Mouse (Mus musculus): ENCODE data around the gene Slc35a1. TPM values are rescaled to one million over a fixed set of nuclear protein-coding genes. Genes with fewer than 3 reads are reported as not detected.

Gene Slc35a1
- polyA plus RNA-seq, 1 experiment from 2014 or later, result 26.5 TPM

GRCm38 (mm10) chr4:34661927-34662326 is 25.3 kb downstream of the Slc35a1 start:
- TF ChIP-seq EP300 (IDR thresholded peaks at IDR 0.05) (no peak), CTCF (IDR thresholded peaks at IDR 0.05) (no peak)
- H3K4me1 ChIP-seq (ENCODE audit: insufficient read depth, low read depth, low read length), result no peaks in the 10 kb centered on the region
- H3K9me3 ChIP-seq (ENCODE audit: low read length), result no peaks in the 10 kb centered on the region
- H3K4me2 ChIP-seq (replicated peaks; ENCODE audit: low read depth, low read length), result no peak overlapping the region
- peaks cover 44% of the 10 kb centered on the region for H3K36me3 ChIP-seq (ENCODE audit: insufficient read depth, low read length)
- no peaks in the 10 kb centered on the region for H3K27me3 ChIP-seq (replicated peaks; ENCODE audit: insufficient read depth, low read length)
- DNase-seq (ENCODE audit: low spot score) (no peak), ATAC-seq (peak; percentile 38; the same call in 1 of the 2 replicates)
- no peak overlapping the region for H3K9ac ChIP-seq (replicated peaks; ENCODE audit: low read depth)
- no peak overlapping the region for H3K4me3 ChIP-seq (ENCODE audit: low read depth, low read length)
- no peak overlapping the region for H3K27ac ChIP-seq (ENCODE audit: low read length)
- 70% methylated on average over 6 of the region's 6 CpGs for WGBS

DNA sequence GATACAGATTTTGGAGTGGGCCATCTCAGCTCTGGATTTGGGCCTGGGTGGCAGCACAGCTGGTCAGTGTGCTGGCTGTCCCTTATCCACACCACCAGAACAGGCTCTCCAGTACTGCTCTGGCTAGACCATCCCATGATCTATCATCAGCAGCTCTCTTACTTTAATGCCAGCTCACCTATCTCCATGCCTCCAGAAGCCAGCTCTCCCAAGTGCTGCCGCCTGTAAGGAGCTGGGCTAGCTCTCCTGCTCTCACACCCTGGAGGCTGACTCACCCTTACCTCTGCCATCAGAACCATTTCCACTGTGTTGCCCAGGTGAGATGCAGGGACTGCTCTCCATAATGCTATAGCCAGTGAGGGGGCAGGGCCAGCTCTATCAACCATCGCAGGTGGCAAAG is 25.7 kb downstream of the Slc35a1 start:
- Histone ChIP-seq H3K27ac (ENCODE audit: low read length) (no peak overlapping the region), H3K9ac (replicated peaks; ENCODE audit: low read depth) (no peak overlapping the region), H3K9me3 (ENCODE audit: low read length) (no peaks in the 10 kb centered on the region), H3K4me3 (ENCODE audit: low read depth, low read length) (no peak overlapping the region), H3K36me3 (ENCODE audit: insufficient read depth, low read length) (peaks cover 43% of the 10 kb centered on the region), H3K27me3 (replicated peaks; ENCODE audit: insufficient read depth, low read length) (no peaks in the 10 kb centered on the region), H3K4me1 (ENCODE audit: insufficient read depth, low read depth, low read length) (no peaks in the 10 kb centered on the region), H3K4me2 (replicated peaks; ENCODE audit: low read depth, low read length) (no peak overlapping the region)
- TF ChIP-seq CTCF (IDR thresholded peaks at IDR 0.05), result no peak
- TF ChIP-seq EP300 (IDR thresholded peaks at IDR 0.05), result no peak
- WGBS, result 97% methylated on average over 2 of the region's 2 CpGs
- ATAC-seq, result no peak
- DNase-seq (ENCODE audit: low spot score), result no peak

- peaks cover 40% of the 10 kb centered on the region for H3K36me3 ChIP-seq (ENCODE audit: insufficient read depth, low read length)
These were observed 28.2 kb downstream of the Slc35a1 start for GRCm38 (mm10) chr4:34659012-34659411.

GRCm38 (mm10) chr4:34656101-34656500 is 31.1 kb downstream of the Slc35a1 start:
- 94% methylated on average over 10 of the region's 10 CpGs for whole genome bisulfite sequencing

More at GRCm38 (mm10) chr4:34659012-34659411, 28.2 kb downstream of the Slc35a1 start:
- no peaks in the 10 kb centered on the region for H3K9me3 ChIP-seq (ENCODE audit: low read length)
- ATAC-seq, result no peak
- DNase-seq (ENCODE audit: low spot score), result no peak
- no peaks in the 10 kb centered on the region for H3K27me3 ChIP-seq (replicated peaks; ENCODE audit: insufficient read depth, low read length)
- no peak overlapping the region for H3K4me3 ChIP-seq (ENCODE audit: low read depth, low read length)
- H3K4me1 ChIP-seq (ENCODE audit: insufficient read depth, low read depth, low read length), result no peaks in the 10 kb centered on the region
- H3K4me2 ChIP-seq (replicated peaks; ENCODE audit: low read depth, low read length), result no peak overlapping the region
- TF ChIP-seq CTCF (IDR thresholded peaks at IDR 0.05) (no peak), EP300 (IDR thresholded peaks at IDR 0.05) (no peak)
- no peak overlapping the region for H3K27ac ChIP-seq (ENCODE audit: low read length)
- no peak overlapping the region for H3K9ac ChIP-seq (replicated peaks; ENCODE audit: low read depth)
- 77% methylated on average over 2 of the region's 2 CpGs for WGBS

DNA sequence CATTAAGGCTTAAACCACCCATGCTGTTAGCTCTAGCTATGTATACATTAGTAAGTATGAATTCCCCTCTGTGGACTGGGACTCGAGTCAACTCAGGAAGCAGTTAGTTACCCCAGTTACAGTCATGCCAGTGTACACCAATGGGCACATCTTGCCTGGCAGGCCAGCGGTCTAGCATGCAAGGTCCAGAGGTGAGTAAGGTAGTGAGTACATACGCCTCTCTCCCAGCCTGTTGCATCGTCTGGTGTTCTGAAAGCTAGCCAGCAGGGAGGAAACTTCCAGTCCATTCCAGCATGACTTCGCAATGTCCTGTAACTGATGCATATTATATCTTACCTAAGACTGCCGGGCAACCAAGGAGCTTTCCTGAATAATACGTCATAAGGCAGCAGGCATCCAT is 34.1 kb downstream of the Slc35a1 start:
- TF ChIP-seq CTCF (IDR thresholded peaks at IDR 0.05), result no peak
- no peak for TF ChIP-seq EP300 (IDR thresholded peaks at IDR 0.05)
- ATAC-seq, result no peak

More at GRCm38 (mm10) chr4:34656101-34656500, 31.1 kb downstream of the Slc35a1 start:
- no peak for ATAC-seq
- no peak overlapping the region for H3K9ac ChIP-seq (replicated peaks; ENCODE audit: low read depth)
- no peak overlapping the region for H3K4me2 ChIP-seq (replicated peaks; ENCODE audit: low read depth, low read length)
- peaks cover 27% of the 10 kb centered on the region for H3K36me3 ChIP-seq (ENCODE audit: insufficient read depth, low read length)
- no peaks in the 10 kb centered on the region for H3K4me1 ChIP-seq (ENCODE audit: insufficient read depth, low read depth, low read length)
- H3K27me3 ChIP-seq (replicated peaks; ENCODE audit: insufficient read depth, low read length), result no peaks in the 10 kb centered on the region
- H3K4me3 ChIP-seq (ENCODE audit: low read depth, low read length), result no peak overlapping the region
- no peak overlapping the region for H3K27ac ChIP-seq (ENCODE audit: low read length)
- TF ChIP-seq EP300 (IDR thresholded peaks at IDR 0.05) (no peak), CTCF (IDR thresholded peaks at IDR 0.05) (no peak)
- no peak for DNase-seq (ENCODE audit: low spot score)
- H3K9me3 ChIP-seq (ENCODE audit: low read length), result no peaks in the 10 kb centered on the region

DNA sequence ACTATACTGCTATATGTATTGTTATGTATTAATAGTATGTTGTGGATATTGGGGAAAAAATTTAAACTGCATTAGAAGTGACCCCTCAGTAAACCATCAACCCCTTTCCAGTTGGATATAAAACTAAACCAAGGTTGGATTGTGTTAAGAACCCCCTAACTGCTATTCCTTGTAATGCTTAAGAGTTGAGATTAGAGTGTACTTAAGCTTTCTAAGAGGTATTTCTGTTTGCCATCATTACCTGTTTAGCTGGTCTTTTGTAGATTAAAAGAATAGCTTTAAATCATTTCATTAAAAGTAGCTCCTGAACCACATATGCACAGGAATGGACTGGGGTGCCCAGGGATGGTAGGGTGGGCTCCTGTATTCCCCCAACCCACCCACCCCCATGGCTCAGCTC is 42.5 kb downstream of the Slc35a1 start:
- H3K36me3 ChIP-seq (ENCODE audit: insufficient read depth, low read length), result peaks cover 15% of the 10 kb centered on the region; the same call in 1 of the 2 replicates
- 0 out of 2 replicates have a peak, but pooled peaks have one; percentile 17 for TF ChIP-seq EP300 (IDR thresholded peaks at IDR 0.05)
- TF ChIP-seq CTCF (IDR thresholded peaks at IDR 0.05), result no peak
- H3K27me3 ChIP-seq (replicated peaks; ENCODE audit: insufficient read depth, low read length), result no peaks in the 10 kb centered on the region
- no peak overlapping the region for H3K9ac ChIP-seq (replicated peaks; ENCODE audit: low read depth)
- DNase-seq (ENCODE audit: low spot score) (peak; percentile 61), ATAC-seq (peak; percentile 55; the same call in 1 of the 2 replicates)
- no peaks in the 10 kb centered on the region for H3K9me3 ChIP-seq (ENCODE audit: low read length)
- 0 out of 2 replicates have a peak overlapping the region, but pooled peaks have one; percentile 3 for H3K4me2 ChIP-seq (replicated peaks; ENCODE audit: low read depth, low read length)
- H3K4me3 ChIP-seq (ENCODE audit: low read depth, low read length), result no peak overlapping the region
- H3K27ac ChIP-seq (ENCODE audit: low read length), result 0 out of 2 replicates have a peak overlapping the region, but pooled peaks have one; percentile 51
- no peaks in the 10 kb centered on the region for H3K4me1 ChIP-seq (ENCODE audit: insufficient read depth, low read depth, low read length)

More for the DNA sequence above, 34.1 kb downstream of the Slc35a1 start:
- no peaks in the 10 kb centered on the region for H3K9me3 ChIP-seq (ENCODE audit: low read length)
- no peak for DNase-seq (ENCODE audit: low spot score)
- H3K36me3 ChIP-seq (ENCODE audit: insufficient read depth, low read length), result peaks cover 14% of the 10 kb centered on the region
- H3K27ac ChIP-seq (ENCODE audit: low read length), result no peak overlapping the region
- H3K9ac ChIP-seq (replicated peaks; ENCODE audit: low read depth), result no peak overlapping the region
- WGBS, result 87% methylated on average over 7 of the region's 7 CpGs
- no peaks in the 10 kb centered on the region for H3K4me1 ChIP-seq (ENCODE audit: insufficient read depth, low read depth, low read length)
- H3K27me3 ChIP-seq (replicated peaks; ENCODE audit: insufficient read depth, low read length), result no peaks in the 10 kb centered on the region
- no peak overlapping the region for H3K4me2 ChIP-seq (replicated peaks; ENCODE audit: low read depth, low read length)
- no peak overlapping the region for H3K4me3 ChIP-seq (ENCODE audit: low read depth, low read length)

GRCm38 (mm10) chr4:34640731-34641130 is 46.5 kb downstream of the Slc35a1 start:
- no peak overlapping the region for H3K27ac ChIP-seq (ENCODE audit: low read length)
- H3K4me2 ChIP-seq (replicated peaks; ENCODE audit: low read depth, low read length), result no peak overlapping the region
- DNase-seq (ENCODE audit: low spot score) (no peak), ATAC-seq (no peak)
- no peaks in the 10 kb centered on the region for H3K27me3 ChIP-seq (replicated peaks; ENCODE audit: insufficient read depth, low read length)
- H3K9me3 ChIP-seq (ENCODE audit: low read length), result no peaks in the 10 kb centered on the region
- H3K9ac ChIP-seq (replicated peaks; ENCODE audit: low read depth), result no peak overlapping the region
- no peaks in the 10 kb centered on the region for H3K4me1 ChIP-seq (ENCODE audit: insufficient read depth, low read depth, low read length)
- TF ChIP-seq EP300 (IDR thresholded peaks at IDR 0.05) (no peak), CTCF (IDR thresholded peaks at IDR 0.05) (no peak)
- H3K4me3 ChIP-seq (ENCODE audit: low read depth, low read length), result no peak overlapping the region
- WGBS, result 98% methylated on average over 3 of the region's 3 CpGs
- peaks cover 6% of the 10 kb centered on the region; the same call in 1 of the 2 replicates for H3K36me3 ChIP-seq (ENCODE audit: insufficient read depth, low read length)
